Mouse (Mus musculus): Measurements from ENCODE around the gene Nxf1. TPM values are rescaled to one million over a fixed set of nuclear protein-coding genes. Genes with fewer than 3 reads are reported as not detected.

Nxf1 gene
- total and polyA plus RNA-seq, 3 experiments, result 39.7 to 456 (median 175) TPM

DNA sequence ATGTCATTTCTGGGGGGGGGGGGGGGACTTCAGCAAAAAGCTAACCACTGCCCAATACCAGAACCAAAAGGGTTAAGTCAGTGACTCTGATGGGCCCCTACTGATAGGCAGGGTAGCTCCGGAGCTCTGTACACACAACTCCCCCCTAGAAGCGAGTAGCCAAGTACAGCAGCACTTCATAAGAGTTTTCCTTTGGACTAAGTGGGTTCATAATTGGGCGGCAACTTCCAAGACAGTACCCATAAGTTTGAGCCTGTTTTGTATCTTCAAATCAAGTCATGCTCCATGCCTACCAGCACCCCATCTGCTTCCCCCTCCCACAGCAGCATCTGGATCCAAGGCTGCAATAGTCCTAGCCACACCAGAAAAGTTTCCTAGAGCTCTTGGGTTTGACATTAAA is 1.2 kb upstream of the Nxf1 start:
- DNase-seq (ENCODE audit: low spot score) (no peak), ATAC-seq (ENCODE audit: extremely low read depth, insufficient number of reproducible peaks, low FRiP score, poor library complexity, severe bottlenecking) (no peak)
- Histone ChIP-seq H3K4me1 (ENCODE audit: insufficient read depth, low read depth, low read length) (peaks cover 35% of the 10 kb centered on the region), H3K9me3 (replicated peaks) (no peaks in the 10 kb centered on the region), H3K4me3 (ENCODE audit: low read depth, low read length) (peak overlapping the region; percentile 39; the same call in 1 of the 2 replicates), H3K27me3 (ENCODE audit: insufficient read depth, low read length) (no peaks in the 10 kb centered on the region), H3K36me3 (replicated peaks) (peaks cover 48% of the 10 kb centered on the region)
- no peak for TF ChIP-seq GATA1 (IDR thresholded peaks at IDR 0.05; ENCODE audit: borderline replicate concordance, low read length)
- TF ChIP-seq GATA2 (IDR thresholded peaks at IDR 0.05; ENCODE audit: borderline replicate concordance, low read depth, low read length), result no peak
- no peak for TF ChIP-seq TAL1 (conservative IDR thresholded peaks at IDR 0.05; ENCODE audit: low read depth, low read length)
- no peak for TF ChIP-seq POLR2AphosphoS5 (IDR thresholded peaks at IDR 0.05; ENCODE audit: insufficient replicate concordance, low read depth, low read length)
- TF ChIP-seq CTCF (IDR thresholded peaks at IDR 0.05; ENCODE audit: low read depth, low read length), result no peak

DNA sequence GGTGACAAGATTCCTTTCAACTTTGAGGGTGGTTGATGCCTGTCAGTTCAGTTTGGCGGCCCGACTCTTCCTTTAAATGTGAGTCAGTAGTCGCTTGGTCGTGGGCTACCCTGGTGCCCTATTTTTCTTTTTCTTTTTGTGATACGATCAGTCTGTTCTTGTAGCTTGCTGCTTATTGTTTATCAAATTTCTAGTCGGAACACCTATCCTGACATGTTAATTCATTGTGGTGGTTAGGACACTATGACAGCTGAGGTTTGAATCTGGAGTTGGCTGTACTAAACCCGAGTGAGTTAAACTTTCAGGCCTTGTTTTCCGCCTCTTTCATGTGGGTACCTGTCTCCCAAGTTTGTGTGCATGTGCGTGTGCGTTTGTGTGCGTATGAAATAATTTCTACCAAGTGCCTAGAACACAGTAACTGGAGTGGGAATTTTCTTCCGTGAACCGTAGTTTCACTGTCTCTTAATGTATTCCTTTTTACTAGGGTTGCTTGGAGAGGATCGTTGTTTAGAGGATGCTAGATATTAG is 662 bp downstream of the Nxf1 start:
- TF ChIP-seq GATA2 (IDR thresholded peaks at IDR 0.05; ENCODE audit: borderline replicate concordance, low read depth, low read length), result no peak
- no peak for TF ChIP-seq TAL1 (conservative IDR thresholded peaks at IDR 0.05; ENCODE audit: low read depth, low read length)
- TF ChIP-seq GATA1 (IDR thresholded peaks at IDR 0.05; ENCODE audit: borderline replicate concordance, low read length), result no peak
- no peak for TF ChIP-seq CTCF (IDR thresholded peaks at IDR 0.05; ENCODE audit: low read depth, low read length)
- no peak; the same call in 1 of the 2 replicates for TF ChIP-seq POLR2AphosphoS5 (IDR thresholded peaks at IDR 0.05; ENCODE audit: insufficient replicate concordance, low read depth, low read length)
- H3K27me3 ChIP-seq (ENCODE audit: insufficient read depth, low read length), result no peaks in the 10 kb centered on the region
- no peak for ATAC-seq (ENCODE audit: extremely low read depth, insufficient number of reproducible peaks, low FRiP score, poor library complexity, severe bottlenecking)
- H3K4me3 ChIP-seq (ENCODE audit: low read depth, low read length), result peak overlapping the region; percentile 78
- H3K4me1 ChIP-seq (ENCODE audit: insufficient read depth, low read depth, low read length), result peaks cover 43% of the 10 kb centered on the region
- H3K9me3 ChIP-seq (replicated peaks), result no peaks in the 10 kb centered on the region
- DNase-seq (ENCODE audit: low spot score), result no peak
- H3K36me3 ChIP-seq (replicated peaks), result peaks cover 49% of the 10 kb centered on the region

DNA sequence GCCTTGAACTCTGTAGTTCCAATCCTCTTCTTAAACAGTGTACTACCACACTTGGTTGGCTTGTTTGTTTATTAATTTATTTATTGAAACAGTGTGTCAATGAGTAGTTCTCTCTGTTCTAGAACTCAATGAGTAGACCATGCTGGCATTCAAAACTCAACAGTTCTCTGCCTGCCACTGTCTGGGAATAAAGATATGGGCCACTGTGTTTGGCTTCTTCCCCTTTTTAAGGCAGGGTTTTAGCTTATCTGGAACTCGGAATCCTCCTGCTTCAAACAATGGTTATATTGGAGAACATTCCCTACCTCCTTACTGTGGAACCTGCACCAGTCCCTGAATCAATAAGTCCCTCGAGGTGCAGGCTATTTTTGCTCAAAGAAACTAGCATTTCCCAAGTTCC is 2.0 kb downstream of the Nxf1 start:
- peak; percentile 44 for DNase-seq (ENCODE audit: low spot score)
- Histone ChIP-seq H3K9me3 (replicated peaks) (no peaks in the 10 kb centered on the region), H3K4me3 (ENCODE audit: low read depth, low read length) (peak overlapping the region; percentile 78; the same call in 1 of the 2 replicates), H3K36me3 (replicated peaks) (peaks cover 50% of the 10 kb centered on the region), H3K4me1 (ENCODE audit: insufficient read depth, low read depth, low read length) (peaks cover 43% of the 10 kb centered on the region), H3K27me3 (ENCODE audit: insufficient read depth, low read length) (no peaks in the 10 kb centered on the region)
- ATAC-seq (ENCODE audit: extremely low read depth, insufficient number of reproducible peaks, low FRiP score, poor library complexity, severe bottlenecking), result no peak
- TF ChIP-seq POLR2AphosphoS5 (IDR thresholded peaks at IDR 0.05; ENCODE audit: insufficient replicate concordance, low read depth, low read length), result no peak
- TF ChIP-seq CTCF (IDR thresholded peaks at IDR 0.05; ENCODE audit: low read depth, low read length), result no peak
- peak; percentile 63 for TF ChIP-seq TAL1 (conservative IDR thresholded peaks at IDR 0.05; ENCODE audit: low read depth, low read length)
- no peak for TF ChIP-seq GATA1 (IDR thresholded peaks at IDR 0.05; ENCODE audit: borderline replicate concordance, low read length)

DNA sequence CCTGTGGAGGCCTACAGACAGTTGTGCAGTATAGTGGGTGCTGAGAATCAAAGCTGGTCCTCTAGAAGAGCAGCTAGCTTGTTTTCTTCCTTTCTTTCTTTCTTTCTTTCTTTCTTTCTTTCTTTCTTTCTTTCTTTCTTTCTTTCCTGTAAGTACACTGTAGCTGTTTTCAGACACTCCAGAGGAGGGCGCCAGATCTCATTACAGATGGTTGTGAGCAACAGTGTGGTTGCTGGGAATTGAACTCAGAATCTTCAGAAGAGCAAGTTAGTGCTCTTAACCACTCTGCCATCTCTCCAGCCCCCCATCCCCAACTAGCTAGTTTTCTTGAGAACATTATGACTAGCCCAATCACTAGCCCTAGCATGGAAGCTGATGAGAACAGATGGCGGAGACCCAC is 3.9 kb downstream of the Nxf1 start:
- ATAC-seq (ENCODE audit: extremely low read depth, insufficient number of reproducible peaks, low FRiP score, poor library complexity, severe bottlenecking), result no peak
- peaks cover 52% of the 10 kb centered on the region for H3K36me3 ChIP-seq (replicated peaks)
- peaks cover 15% of the 10 kb centered on the region for H3K9me3 ChIP-seq (replicated peaks)
- no peak for DNase-seq (ENCODE audit: low spot score)
- TF ChIP-seq CTCF (IDR thresholded peaks at IDR 0.05; ENCODE audit: low read depth, low read length) (no peak), POLR2AphosphoS5 (IDR thresholded peaks at IDR 0.05; ENCODE audit: insufficient replicate concordance, low read depth, low read length) (no peak), GATA2 (IDR thresholded peaks at IDR 0.05; ENCODE audit: borderline replicate concordance, low read depth, low read length) (no peak), GATA1 (IDR thresholded peaks at IDR 0.05; ENCODE audit: borderline replicate concordance, low read length) (no peak), TAL1 (conservative IDR thresholded peaks at IDR 0.05; ENCODE audit: low read depth, low read length) (no peak)
- H3K4me1 ChIP-seq (ENCODE audit: insufficient read depth, low read depth, low read length), result peaks cover 32% of the 10 kb centered on the region
- no peaks in the 10 kb centered on the region for H3K27me3 ChIP-seq (ENCODE audit: insufficient read depth, low read length)
- no peak overlapping the region for H3K4me3 ChIP-seq (ENCODE audit: low read depth, low read length)

DNA sequence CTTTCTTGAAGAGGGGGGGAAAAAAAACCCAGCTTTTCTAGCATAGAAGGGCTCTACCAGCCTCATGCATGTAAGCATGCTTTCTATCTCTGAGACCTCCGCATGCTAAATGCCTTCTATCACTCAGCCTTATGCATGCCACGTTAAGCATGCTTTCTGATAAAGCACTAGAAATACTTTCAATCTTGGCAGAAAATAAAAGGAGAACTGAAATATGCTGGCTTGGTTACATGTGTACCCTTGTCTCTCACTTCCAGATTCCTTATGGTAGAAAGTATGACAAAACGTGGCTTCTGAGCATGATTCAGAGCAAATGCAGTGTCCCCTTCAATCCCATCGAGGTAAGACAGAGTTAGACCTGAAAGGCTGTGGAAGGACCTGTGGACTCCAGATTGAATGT is 6.4 kb downstream of the Nxf1 start:
- no peaks in the 10 kb centered on the region for H3K27me3 ChIP-seq (ENCODE audit: insufficient read depth, low read length)
- H3K36me3 ChIP-seq (replicated peaks), result peaks cover 77% of the 10 kb centered on the region
- no peak for DNase-seq (ENCODE audit: low spot score)
- ATAC-seq (ENCODE audit: extremely low read depth, insufficient number of reproducible peaks, low FRiP score, poor library complexity, severe bottlenecking), result no peak
- peaks cover 24% of the 10 kb centered on the region for H3K4me1 ChIP-seq (ENCODE audit: insufficient read depth, low read depth, low read length)
- H3K4me3 ChIP-seq (ENCODE audit: low read depth, low read length), result no peak overlapping the region
- TF ChIP-seq CTCF (IDR thresholded peaks at IDR 0.05; ENCODE audit: low read depth, low read length) (no peak), POLR2AphosphoS5 (IDR thresholded peaks at IDR 0.05; ENCODE audit: insufficient replicate concordance, low read depth, low read length) (no peak), GATA1 (IDR thresholded peaks at IDR 0.05; ENCODE audit: borderline replicate concordance, low read length) (no peak), GATA2 (IDR thresholded peaks at IDR 0.05; ENCODE audit: borderline replicate concordance, low read depth, low read length) (no peak), TAL1 (conservative IDR thresholded peaks at IDR 0.05; ENCODE audit: low read depth, low read length) (no peak)
- peaks cover 16% of the 10 kb centered on the region for H3K9me3 ChIP-seq (replicated peaks)

DNA sequence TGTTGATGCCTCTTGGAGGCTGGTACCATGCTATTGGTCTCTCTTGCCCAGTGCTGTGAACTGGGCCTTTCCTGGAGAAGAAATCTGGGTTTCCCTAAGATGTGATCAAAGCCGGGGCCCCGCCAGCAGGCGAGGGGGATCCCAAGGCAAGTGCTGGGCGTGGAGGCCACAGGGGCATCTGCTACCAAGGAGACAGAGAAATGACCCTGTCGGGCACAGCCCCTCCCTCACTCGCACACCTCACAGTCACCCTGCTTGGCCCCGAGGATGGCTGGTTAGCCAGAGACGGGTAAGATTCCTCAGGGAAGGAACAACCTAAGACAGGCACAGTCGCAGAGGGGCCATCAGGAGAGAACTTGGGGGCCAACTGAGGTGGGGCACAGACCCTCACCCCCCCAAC is 8.7 kb downstream of the Nxf1 start:
- DNase-seq (ENCODE audit: low spot score), result no peak
- Histone ChIP-seq H3K4me1 (ENCODE audit: insufficient read depth, low read depth, low read length) (peaks cover 12% of the 10 kb centered on the region), H3K4me3 (ENCODE audit: low read depth, low read length) (peak overlapping the region; percentile 27; the same call in 1 of the 2 replicates), H3K36me3 (replicated peaks) (peaks cover 97% of the 10 kb centered on the region), H3K9me3 (replicated peaks) (peaks cover 16% of the 10 kb centered on the region), H3K27me3 (ENCODE audit: insufficient read depth, low read length) (no peaks in the 10 kb centered on the region)
- no peak for ATAC-seq (ENCODE audit: extremely low read depth, insufficient number of reproducible peaks, low FRiP score, poor library complexity, severe bottlenecking)
- TF ChIP-seq GATA2 (IDR thresholded peaks at IDR 0.05; ENCODE audit: borderline replicate concordance, low read depth, low read length) (no peak), CTCF (IDR thresholded peaks at IDR 0.05; ENCODE audit: low read depth, low read length) (no peak), POLR2AphosphoS5 (IDR thresholded peaks at IDR 0.05; ENCODE audit: insufficient replicate concordance, low read depth, low read length) (no peak), TAL1 (conservative IDR thresholded peaks at IDR 0.05; ENCODE audit: low read depth, low read length) (no peak), GATA1 (IDR thresholded peaks at IDR 0.05; ENCODE audit: borderline replicate concordance, low read length) (no peak)
